Mouse (Mus musculus): ENCODE data around the gene Fnip1.
A peak's percentile ranks its signal among the peaks of the same experiment; 100 is the strongest.
"Not testable (repeated sequence)": the region's sequence is repeated elsewhere in the genome, so short reads cannot be mapped to it uniquely, and the experiment has no call there.

Fnip1 gene

GRCm38 (mm10) chr11:54437823-54438337, at the start of gene Fnip1:
Gene Fnip1 (plus strand): TSS chr11:54438199.
- DNase-seq (ENCODE audit: low read depth, low spot score) = peak; percentile 85

DNA sequence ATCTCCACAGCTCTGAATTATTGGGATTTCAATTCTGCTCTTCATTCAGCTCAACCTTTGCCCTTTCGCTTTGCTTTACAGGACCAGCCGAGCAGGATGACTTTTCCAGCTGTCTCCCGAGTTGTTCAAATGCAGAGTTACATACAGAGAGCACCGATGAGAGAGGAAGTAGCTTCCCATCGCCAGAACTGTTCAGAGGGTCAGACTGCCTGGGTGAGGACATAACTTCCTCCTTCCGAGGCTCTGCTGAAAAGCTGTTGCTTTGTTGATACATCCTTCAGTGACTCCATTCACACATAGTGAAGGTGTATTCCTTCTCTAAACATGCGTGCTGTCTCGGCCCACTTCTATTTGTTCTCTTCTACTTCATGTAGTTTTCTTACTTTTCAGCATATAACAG, 47.6 kb upstream of the Fnip1 start:
- no peak for DNase-seq (ENCODE audit: low read depth, low spot score)

DNA sequence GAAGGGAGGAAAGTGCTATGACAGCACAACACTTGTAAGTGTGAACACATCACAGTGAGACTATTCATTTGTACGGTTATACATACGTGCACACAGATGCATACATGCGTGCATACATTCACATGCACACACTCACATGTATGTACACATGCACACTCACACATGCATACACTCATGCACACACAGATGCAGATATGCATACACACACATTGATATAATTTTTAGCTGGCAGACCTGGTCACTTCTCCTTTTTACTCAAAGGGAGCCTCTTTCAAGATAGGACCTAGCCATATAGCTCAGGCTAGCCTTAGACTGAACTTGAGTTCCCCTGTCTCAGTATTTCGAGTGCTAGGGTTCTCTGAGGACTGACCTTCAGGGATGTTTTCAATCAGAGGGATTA, 46.7 kb upstream of the Fnip1 start:
- DNase-seq (ENCODE audit: low read depth, low spot score) = no peak

DNA sequence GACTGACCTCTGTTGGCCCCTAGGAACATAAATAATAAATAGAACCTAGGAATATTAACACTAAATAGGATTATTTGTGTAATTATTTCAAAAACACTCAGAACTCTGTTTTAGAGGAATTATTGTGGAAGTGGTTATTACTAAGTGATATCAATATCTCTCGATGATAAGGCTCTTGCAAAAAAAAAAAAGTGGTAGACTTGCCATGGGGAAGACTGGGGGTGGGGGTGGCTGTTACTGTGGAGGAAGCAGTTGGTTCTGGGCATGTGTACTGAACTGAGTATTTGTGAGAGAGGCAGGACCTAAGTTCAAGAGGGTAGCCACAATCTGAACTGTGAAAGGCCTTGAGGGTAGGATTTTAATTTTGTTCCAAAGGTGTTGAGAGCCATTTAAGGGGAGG, 41.3 kb upstream of the Fnip1 start:
- DNase-seq (ENCODE audit: low read depth, low spot score) = no peak

DNA sequence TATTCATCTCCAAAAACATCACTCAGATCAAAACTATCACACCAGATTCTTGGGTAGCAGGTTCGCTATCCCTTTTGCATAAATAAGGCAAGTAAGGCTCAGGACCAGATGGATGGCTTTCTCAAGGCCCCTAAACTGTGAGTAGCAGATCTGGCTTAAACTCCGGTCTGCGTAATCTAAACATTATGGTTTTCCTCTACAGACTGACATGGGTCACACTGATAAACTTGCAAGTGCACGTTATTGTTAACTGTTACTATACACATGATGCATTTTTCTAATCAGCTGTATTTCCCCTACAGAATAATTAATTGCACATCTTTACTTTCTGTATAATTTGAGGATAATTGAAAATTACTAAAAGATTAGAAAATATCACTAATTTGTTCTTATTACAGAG, 39.9 kb upstream of the Fnip1 start:
- DNase-seq (ENCODE audit: low read depth, low spot score) = no peak

GRCm38 (mm10) chr11:54400803-54401202, 37.2 kb upstream of the Fnip1 start:
- DNase-seq (ENCODE audit: low read depth, low spot score) = not testable (repeated sequence)

GRCm38 (mm10) chr11:54404885-54405284, 33.1 kb upstream of the Fnip1 start:
- DNase-seq (ENCODE audit: low read depth, low spot score) = no peak

GRCm38 (mm10) chr11:54406930-54407546, 31.0 kb upstream of the Fnip1 start:
- no peak for DNase-seq (ENCODE audit: low read depth, low spot score)

DNA sequence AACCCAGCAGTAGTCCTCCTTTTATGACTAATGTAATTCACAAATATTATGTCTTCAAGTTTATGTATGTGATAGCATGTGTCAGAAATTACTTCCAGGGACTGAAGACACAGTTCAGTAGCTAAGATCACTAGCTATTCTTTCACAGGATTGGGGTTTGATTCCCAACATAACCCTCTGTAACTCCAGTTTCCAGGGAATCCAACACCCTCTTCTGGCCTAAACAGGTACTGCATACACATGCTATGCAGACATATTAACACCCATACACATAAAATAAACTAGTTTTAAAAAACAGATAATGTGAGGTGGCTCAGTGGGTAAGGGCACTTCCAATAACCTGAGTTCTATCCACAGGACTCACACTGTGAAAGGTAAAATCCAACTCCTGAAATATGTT, 27.4 kb upstream of the Fnip1 start:
- DNase-seq (ENCODE audit: low read depth, low spot score) = no peak

DNA sequence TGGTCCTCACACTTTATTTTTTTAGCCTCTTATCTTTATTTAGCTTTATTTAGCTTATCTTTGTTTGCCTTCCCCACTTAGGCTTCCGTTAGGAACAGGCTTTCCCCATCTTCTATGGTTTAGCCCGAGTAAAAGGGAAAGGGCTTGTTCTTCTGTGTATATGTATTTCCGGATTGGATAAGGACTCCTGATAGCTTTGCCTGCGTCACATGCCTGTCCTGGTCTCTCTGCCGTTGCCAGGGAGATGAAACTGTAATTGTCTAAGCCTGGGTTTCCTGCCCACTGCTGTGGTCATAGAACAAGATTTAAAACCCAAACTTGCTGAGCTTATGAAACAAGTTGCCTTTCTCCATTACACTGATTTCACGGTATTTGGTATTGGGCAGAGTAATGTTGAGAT, 25.0 kb upstream of the Fnip1 start:
- no peak for DNase-seq (ENCODE audit: low read depth, low spot score)

DNA sequence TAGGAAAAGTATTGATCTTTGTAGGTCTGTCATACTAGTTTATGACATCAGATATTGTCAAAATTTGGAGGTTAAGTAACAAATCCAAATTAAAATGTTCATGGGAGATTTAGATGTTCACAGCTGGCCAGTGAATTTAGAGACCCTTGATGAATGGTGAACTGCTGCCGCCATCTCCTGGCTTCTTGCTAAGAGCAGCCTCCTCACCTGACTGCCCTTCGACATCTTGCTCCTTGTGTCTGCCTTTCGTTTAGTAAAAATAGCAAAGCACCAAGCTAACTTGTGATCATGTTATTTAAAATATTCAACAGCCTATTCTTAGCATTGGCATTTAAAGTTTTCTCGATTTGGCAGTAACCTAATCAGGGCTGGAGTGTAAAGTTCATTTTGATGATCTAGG, 15.0 kb upstream of the Fnip1 start:
- no peak for DNase-seq (ENCODE audit: low read depth, low spot score)

DNA sequence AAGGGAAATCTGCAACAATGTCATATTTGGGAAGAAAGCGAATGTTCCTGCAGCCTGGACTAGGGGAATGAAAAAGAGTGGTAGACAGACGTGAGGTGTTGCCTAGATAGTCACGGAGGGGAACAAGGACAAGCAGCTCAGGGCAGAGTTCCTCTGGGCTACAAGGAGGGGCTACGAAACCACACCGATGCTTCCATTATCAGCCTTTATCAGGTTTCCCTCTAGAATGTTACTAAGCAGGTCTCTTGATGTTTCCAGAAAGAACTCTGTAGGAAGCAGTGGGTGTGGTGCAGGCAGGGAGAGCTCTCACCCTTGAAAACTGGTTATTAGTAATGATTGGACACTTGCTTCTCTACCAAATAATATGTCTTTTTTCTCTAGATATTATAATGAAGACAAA, 11.7 kb upstream of the Fnip1 start:
- no peak for DNase-seq (ENCODE audit: low read depth, low spot score)

DNA sequence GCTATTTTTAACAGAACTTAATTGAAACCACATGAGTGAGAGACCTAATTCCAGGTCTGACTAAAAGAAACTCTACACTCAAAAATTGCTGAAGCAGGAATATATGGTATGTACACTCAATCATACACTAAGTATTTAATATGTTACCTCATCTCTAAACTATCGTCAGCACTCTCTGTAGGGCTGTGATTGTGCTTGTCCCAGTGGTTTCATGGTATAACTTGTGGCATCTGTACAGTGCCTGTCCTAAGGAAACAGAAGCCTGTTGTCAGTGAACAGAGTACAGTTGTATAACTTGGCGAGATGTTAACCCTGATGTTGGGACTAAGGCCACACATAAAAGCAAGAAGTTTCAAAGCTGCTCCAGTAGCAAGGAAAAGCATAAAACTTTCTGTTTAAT, 10.9 kb upstream of the Fnip1 start:
- no peak for DNase-seq (ENCODE audit: low read depth, low spot score)

GRCm38 (mm10) chr11:54427695-54428352, 10.2 kb upstream of the Fnip1 start:
- DNase-seq (ENCODE audit: low read depth, low spot score) = no peak

GRCm38 (mm10) chr11:54429224-54429623, 8.8 kb upstream of the Fnip1 start:
- DNase-seq (ENCODE audit: low read depth, low spot score) = no peak

- DNase-seq (ENCODE audit: low read depth, low spot score) = no peak
Measured at GRCm38 (mm10) chr11:54435797-54436196, 2.2 kb upstream of the Fnip1 start.

- DNase-seq (ENCODE audit: low read depth, low spot score) = no peak
Measured at GRCm38 (mm10) chr11:54437310-54437822, 633 bp upstream of the Fnip1 start.

GRCm38 (mm10) chr11:54438366-54438781, 375 bp downstream of the Fnip1 start:
- DNase-seq (ENCODE audit: low read depth, low spot score) = no peak

GRCm38 (mm10) chr11:54438991-54439690, 1.1 kb downstream of the Fnip1 start:
- DNase-seq (ENCODE audit: low read depth, low spot score) = no peak

DNA sequence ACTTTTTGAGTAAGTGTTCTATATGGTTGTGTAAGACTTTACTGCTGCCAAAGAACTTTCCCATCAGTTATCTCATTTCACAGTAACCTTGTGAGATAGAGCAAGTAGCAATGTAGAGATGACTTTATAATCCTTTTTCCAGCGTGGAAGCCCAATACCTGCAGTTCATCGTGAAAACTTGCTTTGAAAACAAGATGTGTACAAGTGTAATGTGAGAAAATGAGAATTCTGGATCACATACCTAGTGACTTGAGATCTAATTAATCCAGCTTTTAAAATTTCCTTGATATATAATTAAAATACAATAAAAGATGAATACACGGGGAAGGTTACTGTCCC, 1.7 kb downstream of the Fnip1 start:
- no peak for DNase-seq (ENCODE audit: low read depth, low spot score)

DNA sequence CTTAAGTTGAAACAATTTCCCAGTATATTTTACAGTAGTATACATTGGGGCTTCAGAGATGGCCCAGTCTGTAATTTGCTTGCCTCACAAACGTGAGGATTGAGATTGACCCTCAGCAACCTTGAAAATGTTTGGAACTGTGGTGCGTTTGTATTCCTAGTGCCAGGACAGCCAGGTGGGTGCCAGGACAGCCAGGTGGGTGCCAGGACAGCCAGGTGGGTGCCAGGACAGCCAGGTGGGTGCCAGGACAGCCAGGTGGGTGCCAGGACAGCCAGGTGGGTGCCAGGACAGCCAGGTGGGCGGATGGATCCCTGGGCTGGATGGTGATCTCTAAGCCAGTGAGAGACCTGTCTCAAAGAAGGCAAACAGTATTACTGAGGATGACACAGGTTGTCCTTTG, 12.8 kb downstream of the Fnip1 start:
- DNase-seq (ENCODE audit: low read depth, low spot score) = not testable (repeated sequence)

GRCm38 (mm10) chr11:54454516-54454915, 16.5 kb downstream of the Fnip1 start:
- no peak for DNase-seq (ENCODE audit: low read depth, low spot score)

DNA sequence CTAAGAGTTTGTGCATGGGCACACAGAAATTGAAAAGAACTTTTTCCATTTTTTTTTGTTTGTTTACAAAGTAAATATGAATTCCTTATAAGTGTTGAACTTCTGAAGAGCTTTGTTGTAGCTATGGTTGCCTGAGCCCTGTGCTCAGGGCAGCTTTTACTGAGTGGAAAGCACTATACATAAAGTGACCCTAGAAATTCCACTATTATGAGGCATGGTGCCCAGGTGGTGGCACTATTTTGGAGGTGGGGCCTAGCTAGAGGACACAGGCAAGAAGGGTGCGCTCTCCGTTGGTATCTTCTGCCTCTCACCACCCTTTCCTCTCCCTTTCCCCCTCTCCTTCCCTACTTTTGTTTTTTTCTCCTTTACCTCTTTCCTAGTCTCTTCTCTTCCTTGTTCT, 18.9 kb downstream of the Fnip1 start:
- no peak for DNase-seq (ENCODE audit: low read depth, low spot score)

Data from embryo, embryonic 11.5 days (tissue).